Mouse (Mus musculus) hindbrain, embryonic 11.5 days (tissue): ENCODE data around the gene Serpinb6a. TPM values are rescaled to one million over a fixed set of nuclear protein-coding genes. Genes with fewer than 3 reads are reported as not detected.

Experiments used
- ATAC-seq: fragments of 200-750 bp; cut with Nextera tagmentation; 2 replicates; pipeline ENCODE4 v1.8.0; 2017; ENCODE audit warnings: mild to moderate bottlenecking, moderate TSS enrichment, moderate library complexity; ENCODE audit not compliant: low FRiP score
- DNase-seq: peaks from one replicate; pipeline ENCODE4 v3.0.0-alpha.2; 2015; ENCODE audit warnings: low spot score
- H3K27ac ChIP-seq: fragments of 300-500 bp; sonication (generic); 2 replicates; pipeline ENCODE4 v1.5.1; 2014; ENCODE audit warnings: mild to moderate bottlenecking, low read depth, low read length
- H3K27me3 ChIP-seq: fragments of 300-500 bp; sonication (generic); 2 replicates; pipeline ENCODE4 v1.6.1; 2014; ENCODE audit warnings: mild to moderate bottlenecking, low read length, moderate library complexity, mixed read lengths; ENCODE audit not compliant: control insufficient read depth, insufficient read depth
- H3K36me3 ChIP-seq: fragments of 300-500 bp; sonication (generic); 2 replicates; pipeline ENCODE4 v1.6.1; 2014; ENCODE audit warnings: mild to moderate bottlenecking, low read length, moderate library complexity, mixed read lengths; ENCODE audit not compliant: control insufficient read depth, insufficient read depth
- H3K4me1 ChIP-seq: fragments of 300-500 bp; sonication (generic); replicated peaks from 2 replicates; pipeline ENCODE4 v1.6.1; 2014; ENCODE audit warnings: low read length, mixed read lengths; ENCODE audit not compliant: control insufficient read depth, insufficient read depth
- H3K4me2 ChIP-seq: fragments of 300-500 bp; sonication (generic); replicated peaks from 2 replicates; pipeline ENCODE4 v1.6.1; 2014; ENCODE audit warnings: mild to moderate bottlenecking, low read depth, low read length
- H3K4me3 ChIP-seq: fragments of 300-500 bp; sonication (generic); 2 replicates; pipeline ENCODE4 v1.5.1; 2014; ENCODE audit warnings: low read depth, low read length
- H3K9ac ChIP-seq: fragments of 300-500 bp; sonication (generic); 2 replicates; pipeline ENCODE4 v1.6.1; 2014; ENCODE audit warnings: low read depth, low read length
- H3K9me3 ChIP-seq: fragments of 300-500 bp; sonication (generic); 2 replicates; pipeline ENCODE4 v1.6.1; 2016; ENCODE audit warnings: low read length; ENCODE audit not compliant: control insufficient read depth
- WGBS: fragments of 180-500 bp; shearing (Covaris S2); extraction: QIAGEN DNeasy Blood & Tissue Kit; methylation state at CpG from one replicate; pipeline ENCODE4 v1.1.7; 2014; 5-methylcytosine and 5-hydroxymethylcytosine counted together
- polyA plus RNA-seq: library from polyadenylated mRNA; unstranded; fragments of >200 nt; fragmentation: Nextera tagmentation; extraction: Ambion mirVana; gene quantifications from 2 replicates; pipeline ENCODE4 v1.2.1, GENCODE M21; 2014

Gene Serpinb6a
- 36.1 and 38.7 TPM in 2 replicates for polyA plus RNA-seq

DNA sequence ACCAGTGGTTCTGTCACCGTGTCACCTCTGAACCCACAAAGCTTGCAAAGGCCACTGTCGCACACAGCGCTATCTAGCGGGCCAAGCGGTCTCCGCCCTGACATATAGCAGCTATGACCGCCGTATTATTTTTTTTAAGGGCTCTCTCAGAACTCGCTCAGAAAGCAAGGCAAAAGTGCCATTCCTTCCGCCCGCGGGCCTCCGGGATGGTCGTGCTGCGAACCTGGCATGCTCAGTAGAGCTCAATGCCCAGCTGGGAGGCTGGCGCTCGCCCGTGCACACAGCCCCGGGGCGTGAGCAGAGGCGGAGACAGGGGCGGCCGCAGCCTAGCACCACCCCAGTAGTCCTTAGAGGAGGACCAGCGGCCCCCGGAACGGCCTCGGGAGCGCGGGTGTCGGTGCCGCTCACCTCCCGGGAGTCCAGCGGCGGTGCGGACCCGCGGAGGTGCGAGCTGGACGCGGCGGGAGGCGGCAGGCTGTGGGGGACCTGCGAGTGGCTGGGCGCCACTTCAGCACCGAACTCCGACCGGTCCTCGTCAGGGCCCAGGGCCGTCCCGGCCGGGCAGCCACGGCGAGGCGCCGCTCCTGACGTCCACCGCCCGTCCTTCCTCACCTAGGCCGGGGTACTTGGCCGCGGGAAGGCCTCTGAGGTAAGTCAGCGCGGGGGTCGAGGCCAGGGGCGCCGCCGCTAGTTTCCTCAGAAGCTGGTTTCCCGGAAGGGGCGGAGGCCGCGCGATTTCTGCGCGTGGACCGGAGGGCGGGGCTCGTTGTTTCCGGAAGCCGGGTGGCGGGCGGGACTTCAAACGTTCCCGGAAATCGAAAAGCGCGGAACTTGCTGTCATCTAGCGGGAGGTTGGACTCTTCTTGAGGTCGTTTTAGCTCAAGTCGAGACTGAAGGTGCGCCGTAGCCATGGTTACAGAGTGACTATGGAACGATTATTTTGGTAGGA lies at the start of gene Serpinb6a, which contains the start of gene Ripk1:
Gene Serpinb6a, minus strand, starts transcription at position 737 of the 949 bp plus-strand sequence.
Gene Ripk1, plus strand, starts transcription at position 306 of the 949 bp plus-strand sequence.
- DNase-seq: peak; percentile 92
- Histone ChIP-seq H3K4me3 (peak within 1 kb of the TSS; percentile 90), H3K4me1 (no peaks in the 10 kb centered on the region; the same call in 1 of the 2 replicates), H3K9ac (peak within 1 kb of the TSS; percentile 92), H3K4me2 (peak within 1 kb of the TSS; percentile 72), H3K9me3 (no peaks in the 10 kb centered on the region), H3K36me3 (no peaks in the 10 kb centered on the region), H3K27me3 (no peaks in the 10 kb centered on the region), H3K27ac (peak within 1 kb of the TSS; percentile 85)
- under 1% methylated on average over 79 of the region's 92 CpGs for WGBS
- ATAC-seq: peak; percentile 95

DNA sequence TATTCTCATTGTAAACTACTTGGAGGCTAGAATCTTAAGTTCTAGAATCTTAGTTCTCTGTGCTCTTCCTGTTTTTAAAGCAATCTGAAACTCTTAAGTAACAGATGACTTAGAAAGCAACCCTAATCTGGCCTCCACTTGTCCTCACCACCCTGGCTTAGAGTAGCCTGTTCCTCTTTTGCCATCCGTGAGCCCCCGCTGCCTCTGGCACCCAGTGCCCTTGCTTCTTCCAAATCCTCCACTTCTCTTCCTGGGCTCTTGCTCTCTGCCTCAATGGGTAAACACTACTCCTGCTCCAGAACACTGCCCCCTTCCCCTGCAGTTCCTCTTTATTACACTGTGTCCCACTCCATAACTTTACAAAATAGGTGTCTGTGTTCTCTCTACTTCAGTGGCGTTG lies 49.1 kb upstream of the Serpinb6a start:
- 95% methylated on average over 3 of the region's 3 CpGs for WGBS
- H3K36me3 ChIP-seq: no peaks in the 10 kb centered on the region

DNA sequence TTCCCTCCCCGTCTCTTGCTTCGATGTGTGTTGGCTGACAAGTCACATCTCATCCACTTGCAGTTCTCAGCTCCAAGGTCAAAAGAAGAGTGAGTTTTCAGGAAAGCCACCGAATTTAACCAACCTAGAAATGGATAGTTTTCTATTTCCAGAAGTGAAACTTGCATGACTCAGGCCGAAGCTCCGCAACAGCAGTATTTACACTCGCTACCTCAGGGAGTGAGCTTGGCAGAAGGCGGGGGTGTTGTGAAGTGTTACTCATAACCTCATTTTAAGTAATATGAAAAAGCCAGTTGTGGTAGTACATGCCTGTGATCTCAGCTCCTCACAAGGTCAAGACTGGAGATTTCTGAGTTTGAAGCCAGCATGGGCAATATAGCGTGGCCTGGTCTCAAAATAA lies 47.9 kb upstream of the Serpinb6a start:
- no peak overlapping the region for H3K27ac ChIP-seq
- no peaks in the 10 kb centered on the region for H3K4me1 ChIP-seq
- WGBS: 95% methylated on average over 8 of the region's 8 CpGs
- no peak overlapping the region for H3K4me2 ChIP-seq
- no peak for DNase-seq
- H3K27me3 ChIP-seq: no peaks in the 10 kb centered on the region
- H3K36me3 ChIP-seq: no peaks in the 10 kb centered on the region
- ATAC-seq: no peak
- H3K9ac ChIP-seq: no peak overlapping the region
- no peaks in the 10 kb centered on the region for H3K9me3 ChIP-seq
- no peak overlapping the region for H3K4me3 ChIP-seq

More for the DNA sequence above, 49.1 kb upstream of the Serpinb6a start:
- H3K4me1 ChIP-seq: no peaks in the 10 kb centered on the region
- H3K27me3 ChIP-seq: no peaks in the 10 kb centered on the region
- no peak overlapping the region for H3K27ac ChIP-seq
- H3K4me2 ChIP-seq: no peak overlapping the region
- ATAC-seq: no peak
- no peak overlapping the region for H3K4me3 ChIP-seq
- H3K9me3 ChIP-seq: no peaks in the 10 kb centered on the region
- DNase-seq: no peak
- H3K9ac ChIP-seq: no peak overlapping the region

DNA sequence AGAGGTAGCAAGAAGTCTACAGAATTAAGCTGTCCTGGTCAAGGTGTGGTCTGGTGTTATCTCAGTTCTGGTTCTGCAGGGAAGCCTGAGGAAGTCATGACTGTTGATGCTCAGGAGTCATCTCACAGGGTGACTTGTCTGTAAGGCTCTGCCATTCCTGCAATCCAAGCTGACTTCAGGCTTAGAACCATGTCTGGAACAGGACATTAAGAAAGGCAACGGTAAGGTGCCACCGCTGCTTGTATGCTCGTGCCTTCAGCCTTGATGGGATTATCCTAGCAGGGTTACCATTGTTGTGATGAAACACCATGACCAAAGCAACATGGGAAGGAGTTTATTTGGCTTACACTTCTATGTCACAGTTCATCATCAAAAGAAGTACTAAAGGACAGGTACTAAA lies 44.9 kb upstream of the Serpinb6a start:
- no peak overlapping the region for H3K9ac ChIP-seq
- H3K4me2 ChIP-seq: no peak overlapping the region
- no peaks in the 10 kb centered on the region for H3K36me3 ChIP-seq
- no peak overlapping the region for H3K27ac ChIP-seq
- DNase-seq (no peak), ATAC-seq (no peak)
- H3K4me3 ChIP-seq: no peak overlapping the region
- H3K9me3 ChIP-seq: no peaks in the 10 kb centered on the region
- no peaks in the 10 kb centered on the region for H3K27me3 ChIP-seq
- no peaks in the 10 kb centered on the region for H3K4me1 ChIP-seq
- WGBS: 86% methylated on average over 3 of the region's 3 CpGs

DNA sequence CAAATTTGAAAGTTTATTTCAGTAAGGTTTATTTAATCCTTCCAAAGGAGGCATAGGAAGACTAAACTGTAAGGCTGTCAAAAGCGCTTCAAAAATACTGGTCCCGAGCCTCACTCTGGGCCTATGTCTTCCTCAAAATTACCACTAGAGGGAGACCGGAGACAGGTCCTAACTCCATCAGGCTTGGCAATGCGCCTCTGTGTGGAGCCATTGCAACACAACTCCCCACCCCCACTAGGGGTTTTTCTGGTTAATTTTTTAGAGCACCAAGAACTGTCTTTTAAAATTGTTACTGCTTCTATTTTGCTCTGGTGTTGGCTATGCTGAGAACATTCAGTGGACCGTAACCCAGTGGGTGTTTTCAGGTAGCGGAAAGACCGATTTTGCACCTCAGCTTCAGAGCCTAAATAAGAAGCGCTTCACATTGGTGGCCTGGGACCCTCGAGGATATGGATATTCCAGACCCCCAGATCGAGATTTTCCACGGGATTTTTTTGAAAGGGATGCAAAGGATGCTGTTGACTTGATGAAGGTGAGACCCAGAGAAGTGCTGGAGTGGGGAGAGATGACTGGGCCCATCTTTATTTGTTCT lies 43.9 kb upstream of the Serpinb6a start:
- H3K9me3 ChIP-seq: no peaks in the 10 kb centered on the region
- no peaks in the 10 kb centered on the region for H3K4me1 ChIP-seq
- WGBS: 44% methylated on average over 11 of the region's 11 CpGs
- no peak overlapping the region for H3K4me2 ChIP-seq
- DNase-seq (peak; percentile 78), ATAC-seq (peak; percentile 92)
- H3K27me3 ChIP-seq: no peaks in the 10 kb centered on the region
- H3K4me3 ChIP-seq: no peak overlapping the region
- no peak overlapping the region for H3K27ac ChIP-seq
- no peaks in the 10 kb centered on the region for H3K36me3 ChIP-seq
- H3K9ac ChIP-seq: no peak overlapping the region

DNA sequence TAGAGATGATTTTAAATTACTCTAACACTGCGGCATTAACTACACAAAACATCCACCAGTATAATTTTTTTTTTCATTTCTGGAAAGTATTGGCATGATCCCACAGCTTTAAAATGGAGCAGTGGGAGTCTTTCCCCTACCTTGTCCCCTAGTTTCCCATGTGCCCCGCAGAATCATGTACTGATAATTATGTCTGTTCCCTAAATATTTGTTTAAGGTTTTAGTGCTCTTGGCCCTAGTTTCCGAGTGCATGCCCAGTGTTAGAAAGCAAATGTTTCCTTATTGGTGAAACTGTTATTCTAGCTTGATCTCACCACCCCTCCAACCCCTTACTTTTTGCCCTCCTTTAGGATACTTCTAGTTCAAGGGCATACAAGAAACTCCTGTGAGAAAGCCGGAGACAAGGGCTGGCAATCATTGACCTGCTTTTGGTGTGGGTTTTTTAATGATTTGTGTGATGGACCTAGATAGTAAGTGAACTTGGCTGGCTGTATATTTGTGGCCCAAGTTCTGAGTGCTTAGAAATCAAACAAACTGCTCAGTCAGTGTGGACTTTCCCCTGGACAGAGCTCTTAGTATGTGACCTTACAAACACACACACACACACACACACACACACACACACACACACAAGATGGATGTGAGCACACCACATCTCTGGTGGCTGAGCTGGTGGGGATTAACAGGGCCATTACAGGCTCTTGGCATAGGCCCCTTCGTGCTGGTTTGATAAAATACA lies 43.1 kb upstream of the Serpinb6a start:
- H3K4me1 ChIP-seq: no peaks in the 10 kb centered on the region
- no peak overlapping the region for H3K4me3 ChIP-seq
- H3K9ac ChIP-seq: no peak overlapping the region
- no peaks in the 10 kb centered on the region for H3K36me3 ChIP-seq
- no peaks in the 10 kb centered on the region for H3K9me3 ChIP-seq
- DNase-seq (no peak), ATAC-seq (no peak)
- WGBS: 70% methylated on average over 5 of the region's 5 CpGs
- no peaks in the 10 kb centered on the region for H3K27me3 ChIP-seq
- no peak overlapping the region for H3K27ac ChIP-seq
- H3K4me2 ChIP-seq: no peak overlapping the region

DNA sequence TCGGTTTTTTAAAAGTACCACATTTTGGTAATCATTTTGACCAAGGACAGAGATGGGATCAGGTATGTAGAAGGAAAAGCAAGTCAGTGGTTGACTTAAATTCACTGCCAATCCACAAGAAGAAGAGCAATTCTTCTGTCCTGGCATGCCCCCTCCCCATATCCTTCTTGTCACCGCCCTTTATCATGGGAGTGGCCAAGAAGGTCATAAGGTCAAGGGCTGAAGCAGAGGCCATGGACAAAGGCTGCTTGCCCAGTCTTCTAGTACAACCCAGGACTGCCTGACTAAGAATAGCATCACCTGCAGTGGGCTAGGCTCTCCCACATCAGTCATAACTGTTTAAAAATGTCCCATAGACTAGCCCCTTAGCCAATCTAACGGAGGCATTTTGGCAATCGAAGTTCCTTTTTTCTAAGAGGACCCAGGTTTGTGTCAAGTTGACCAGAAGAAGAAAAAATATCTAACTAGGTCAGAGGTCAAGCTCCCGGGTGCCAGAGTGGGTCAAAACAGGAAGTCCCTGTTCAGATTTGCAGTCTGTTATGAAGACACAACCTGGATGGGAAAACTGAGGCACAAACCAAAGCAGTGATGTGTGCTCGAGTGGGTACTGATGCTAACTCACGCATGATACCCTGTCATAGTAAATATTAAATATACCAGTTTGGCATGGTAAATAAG lies 41.3 kb upstream of the Serpinb6a start:
- ATAC-seq: no peak
- Histone ChIP-seq H3K27ac (no peak overlapping the region), H3K27me3 (no peaks in the 10 kb centered on the region), H3K9ac (no peak overlapping the region), H3K4me1 (no peaks in the 10 kb centered on the region), H3K36me3 (no peaks in the 10 kb centered on the region), H3K9me3 (no peaks in the 10 kb centered on the region), H3K4me2 (no peak overlapping the region), H3K4me3 (no peak overlapping the region)
- DNase-seq: no peak
- 78% methylated on average over 7 of the region's 7 CpGs for WGBS

DNA sequence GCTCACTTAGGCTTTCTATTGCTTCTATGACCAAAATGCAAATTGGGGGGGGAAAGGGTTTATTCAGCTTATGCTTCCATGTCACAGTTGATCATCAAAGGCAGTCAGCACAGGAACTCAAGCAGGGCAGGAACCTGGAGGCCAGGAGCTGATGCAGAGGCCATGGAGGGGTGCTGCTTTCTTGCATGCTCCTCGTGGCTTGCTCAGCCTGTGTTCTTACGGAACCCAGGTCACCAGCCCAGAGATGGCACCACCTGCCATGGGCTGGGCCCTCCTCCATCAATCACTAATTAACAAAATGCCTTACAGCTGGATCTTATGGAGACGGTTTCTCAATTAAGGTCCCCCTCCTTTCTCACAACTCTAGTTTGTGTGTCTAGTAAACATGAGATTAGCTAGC lies 37.5 kb upstream of the Serpinb6a start:
- no peak overlapping the region for H3K4me3 ChIP-seq
- H3K27ac ChIP-seq: no peak overlapping the region
- no peaks in the 10 kb centered on the region for H3K36me3 ChIP-seq
- H3K27me3 ChIP-seq: no peaks in the 10 kb centered on the region
- WGBS: 90% methylated on average over 3 of the region's 3 CpGs
- ATAC-seq: no peak
- no peaks in the 10 kb centered on the region for H3K4me1 ChIP-seq
- H3K9me3 ChIP-seq: no peaks in the 10 kb centered on the region
- no peak for DNase-seq
- H3K9ac ChIP-seq: no peak overlapping the region
- H3K4me2 ChIP-seq: no peak overlapping the region
